Mouse (Mus musculus): ENCODE measurements around the gene Sp7.

The Sp7 gene

DNA sequence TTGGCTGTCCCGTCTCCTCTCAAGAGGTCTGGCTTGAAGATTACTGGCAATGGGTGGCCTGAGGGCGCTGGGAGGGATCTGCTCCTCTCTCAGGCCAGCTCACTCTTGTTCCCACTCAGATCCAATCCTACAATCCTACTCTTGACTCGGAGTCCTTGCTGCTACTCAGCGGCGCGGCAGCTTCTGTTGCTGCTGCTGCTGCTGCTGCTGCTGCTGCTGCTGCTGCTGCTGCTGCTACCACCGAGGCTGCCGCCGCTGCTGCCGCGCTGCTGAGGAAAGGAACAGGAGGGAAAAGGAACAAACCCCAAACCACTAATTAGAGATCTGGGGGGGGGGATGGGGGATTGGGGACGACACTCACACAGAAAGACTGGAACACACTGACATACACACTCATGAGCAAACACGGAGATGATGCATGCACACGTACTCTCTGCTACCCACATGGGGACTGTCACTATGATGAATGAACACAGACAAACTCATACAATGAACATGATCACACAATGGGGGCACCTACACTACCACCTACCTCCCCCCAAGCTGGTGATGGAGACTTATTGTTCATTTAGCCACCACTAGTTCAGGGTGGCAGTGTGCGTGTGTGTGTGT is at the start of gene Sp7:
TSS of gene Sp7 (minus strand) at position 450 of the 612 bp plus-strand sequence.
- no peak for DNase-seq (ENCODE audit: low spot score)

DNA sequence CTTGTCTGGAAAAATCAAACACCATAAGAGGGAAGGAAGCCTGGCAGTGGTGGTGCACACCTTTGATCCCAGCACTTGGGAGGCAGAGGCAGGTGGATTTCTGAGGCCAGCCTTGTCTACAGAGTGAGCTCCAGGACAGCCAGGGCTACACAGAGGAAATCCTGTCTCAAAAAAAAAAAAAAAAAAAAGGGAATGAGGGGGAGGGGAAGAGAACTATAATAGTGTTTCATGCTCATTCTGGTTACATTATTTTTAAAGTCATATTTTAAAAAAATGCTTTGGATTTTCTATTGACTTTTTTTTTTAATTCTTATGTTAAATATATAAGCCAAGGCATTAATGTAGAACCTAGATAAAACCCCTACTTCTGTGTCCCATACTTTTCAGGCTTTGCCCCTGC is 46.7 kb upstream of the Sp7 start:
- no peak for DNase-seq (ENCODE audit: low spot score)

DNA sequence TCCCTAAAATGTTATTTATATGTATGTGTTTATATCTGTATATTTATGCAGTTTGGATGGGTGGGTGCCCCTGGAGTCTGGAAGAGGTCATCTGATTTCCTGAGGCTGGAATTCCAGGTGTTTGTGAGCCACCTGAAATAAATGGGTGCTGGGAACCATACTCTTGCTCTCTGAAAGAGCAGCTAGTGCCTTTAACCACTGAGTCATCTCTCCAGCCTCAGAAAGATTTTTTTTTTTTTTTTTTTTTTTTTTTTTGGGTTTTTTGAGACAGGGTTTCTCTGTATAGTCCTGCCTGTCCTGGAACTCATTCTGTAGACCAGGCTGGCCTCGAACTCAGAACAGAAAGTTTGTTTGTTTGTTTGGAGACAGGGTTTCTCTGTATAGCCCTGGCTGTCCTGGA is 44.1 kb upstream of the Sp7 start:
- DNase-seq (ENCODE audit: low spot score): no peak

DNA sequence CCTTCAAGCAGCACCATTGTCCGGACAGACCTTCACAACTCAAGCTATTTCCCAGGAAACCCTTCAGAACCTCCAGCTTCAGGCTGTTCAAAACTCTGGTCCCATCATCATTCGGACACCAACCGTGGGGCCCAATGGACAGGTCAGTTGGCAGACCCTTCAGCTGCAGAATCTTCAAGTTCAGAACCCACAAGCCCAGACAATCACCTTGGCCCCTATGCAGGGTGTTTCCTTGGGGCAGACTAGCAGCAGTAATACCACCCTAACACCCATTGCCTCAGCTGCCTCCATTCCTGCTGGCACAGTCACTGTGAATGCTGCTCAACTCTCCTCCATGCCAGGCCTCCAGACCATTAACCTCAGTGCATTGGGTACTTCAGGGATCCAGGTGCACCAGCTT is 42.3 kb upstream of the Sp7 start:
- DNase-seq (ENCODE audit: low spot score): no peak

DNA sequence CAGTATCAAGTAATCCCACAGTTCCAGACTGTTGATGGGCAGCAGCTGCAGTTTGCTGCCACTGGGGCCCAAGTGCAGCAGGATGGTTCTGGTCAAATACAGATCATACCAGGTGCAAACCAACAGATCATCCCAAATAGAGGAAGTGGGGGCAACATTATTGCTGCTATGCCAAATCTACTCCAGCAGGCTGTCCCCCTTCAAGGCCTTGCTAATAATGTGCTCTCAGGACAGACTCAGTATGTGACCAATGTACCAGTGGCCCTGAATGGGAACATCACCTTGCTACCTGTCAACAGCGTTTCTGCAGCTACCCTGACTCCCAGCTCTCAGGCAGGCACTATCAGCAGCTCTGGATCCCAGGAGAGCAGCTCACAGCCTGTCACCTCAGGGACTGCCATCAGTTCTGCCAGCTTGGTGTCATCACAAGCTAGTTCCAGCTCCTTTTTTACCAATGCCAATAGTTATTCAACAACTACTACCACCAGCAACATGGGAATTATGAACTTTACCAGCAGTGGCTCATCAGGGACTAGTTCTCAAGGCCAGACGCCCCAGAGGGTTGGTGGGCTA is 41.7 kb upstream of the Sp7 start:
- no peak for DNase-seq (ENCODE audit: low spot score)

DNA sequence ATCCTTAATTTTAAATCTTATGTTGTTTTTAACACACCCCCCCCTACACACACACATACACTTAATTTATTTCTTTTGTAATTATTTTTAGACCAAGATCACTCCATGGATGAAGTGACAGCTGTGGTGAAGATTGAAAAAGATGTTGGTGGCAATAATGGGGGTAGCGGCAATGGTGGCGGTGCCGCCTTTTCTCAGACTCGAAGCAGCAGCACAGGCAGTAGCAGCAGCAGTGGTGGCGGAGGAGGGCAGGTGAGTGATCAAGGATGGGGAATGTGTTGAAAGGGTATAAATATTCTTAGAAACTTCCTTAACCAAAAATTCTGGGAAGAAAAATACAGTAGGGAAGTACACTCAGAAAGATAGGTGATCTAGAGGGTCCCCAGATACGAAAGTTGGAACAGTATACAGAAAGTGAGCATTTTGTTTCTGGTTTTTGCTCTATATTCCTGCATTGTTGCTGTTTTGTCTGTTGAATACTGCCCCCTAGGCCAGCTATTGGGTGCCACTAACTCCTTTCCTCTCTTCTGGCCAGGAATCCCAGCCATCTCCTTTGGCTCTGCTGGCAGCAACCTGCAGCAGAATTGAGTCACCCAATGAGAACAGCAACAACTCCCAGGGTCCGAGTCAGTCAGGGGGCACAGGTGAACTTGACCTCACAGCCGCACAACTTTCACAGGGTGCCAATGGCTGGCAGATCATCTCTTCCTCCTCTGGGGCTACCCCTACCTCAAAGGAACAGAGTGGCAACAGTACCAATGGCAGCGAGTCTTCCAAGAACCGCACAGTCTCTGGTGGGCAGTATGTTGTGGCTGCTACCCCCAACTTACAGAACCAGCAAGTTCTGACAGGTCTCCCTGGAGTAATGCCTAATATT is 40.9 kb upstream of the Sp7 start:
- DNase-seq (ENCODE audit: low spot score): no peak

DNA sequence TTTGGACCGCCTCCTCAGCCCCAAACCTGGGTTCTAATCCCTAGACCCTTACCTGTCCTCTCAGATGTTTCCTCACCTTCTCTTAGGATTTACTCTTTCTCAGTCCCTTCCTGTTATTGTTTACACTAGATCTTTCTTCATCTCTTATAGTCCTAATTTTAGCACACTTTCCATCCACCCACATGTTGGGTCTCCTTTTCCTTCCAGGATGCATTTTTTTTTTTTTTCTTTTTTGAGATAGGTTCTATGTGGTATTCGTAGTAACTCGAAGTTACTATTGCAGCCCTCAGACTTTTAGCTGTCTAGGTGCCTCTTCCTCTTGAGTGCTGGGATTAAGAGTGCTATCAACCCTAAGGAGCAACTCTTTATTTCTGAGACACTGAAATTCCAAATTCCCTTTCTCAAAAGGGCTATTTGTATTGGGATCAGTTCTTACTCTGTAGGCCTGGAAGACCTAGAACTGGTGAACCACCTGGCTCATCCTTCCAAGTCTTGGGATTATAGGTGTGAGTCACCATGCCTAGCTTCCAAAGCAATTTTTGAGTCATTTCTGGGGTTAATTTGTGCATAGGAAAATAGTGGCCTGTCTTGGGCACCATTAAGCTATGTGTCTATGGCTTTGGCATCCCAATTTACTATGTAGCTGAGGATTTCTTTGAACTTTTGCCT is 40.1 kb upstream of the Sp7 start:
- peak; percentile 57 for DNase-seq (ENCODE audit: low spot score)

DNA sequence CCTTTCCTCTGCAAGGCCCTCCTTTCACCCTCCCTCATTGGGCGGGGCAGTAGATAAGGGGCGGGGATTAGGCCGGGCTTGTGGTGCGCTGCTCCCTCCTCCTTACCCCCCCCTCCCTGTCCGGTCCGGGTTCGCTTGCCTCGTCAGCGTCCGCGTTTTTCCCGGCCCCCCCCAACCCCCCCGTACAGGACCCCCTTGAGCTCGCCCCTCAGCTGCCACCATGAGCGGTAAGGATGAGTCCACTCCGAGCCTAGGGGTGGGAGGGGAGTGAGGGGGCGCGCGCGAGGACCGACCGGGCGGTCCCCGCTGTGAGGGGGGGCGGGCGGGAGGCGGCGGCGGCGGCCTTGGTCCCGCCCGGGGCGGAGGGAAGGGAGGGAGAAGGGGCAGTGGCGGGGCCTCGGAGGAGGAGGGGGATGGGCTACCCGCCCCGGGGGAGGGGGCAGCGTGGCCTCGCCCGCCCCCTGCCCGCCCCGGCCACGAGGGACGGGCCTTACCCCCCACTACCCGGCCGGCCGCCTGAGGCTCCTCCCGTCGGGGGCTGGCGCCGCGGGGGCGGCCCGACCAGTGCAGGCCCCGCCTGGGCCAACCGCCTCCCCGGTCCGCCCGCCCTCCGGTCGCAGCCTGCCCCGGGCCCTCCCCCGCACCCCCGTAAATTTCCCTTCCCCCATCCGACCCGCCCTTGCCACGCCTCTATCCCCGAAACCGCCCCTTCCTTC is 39.4 kb upstream of the Sp7 start:
- DNase-seq (ENCODE audit: low spot score): peak; percentile 90

DNA sequence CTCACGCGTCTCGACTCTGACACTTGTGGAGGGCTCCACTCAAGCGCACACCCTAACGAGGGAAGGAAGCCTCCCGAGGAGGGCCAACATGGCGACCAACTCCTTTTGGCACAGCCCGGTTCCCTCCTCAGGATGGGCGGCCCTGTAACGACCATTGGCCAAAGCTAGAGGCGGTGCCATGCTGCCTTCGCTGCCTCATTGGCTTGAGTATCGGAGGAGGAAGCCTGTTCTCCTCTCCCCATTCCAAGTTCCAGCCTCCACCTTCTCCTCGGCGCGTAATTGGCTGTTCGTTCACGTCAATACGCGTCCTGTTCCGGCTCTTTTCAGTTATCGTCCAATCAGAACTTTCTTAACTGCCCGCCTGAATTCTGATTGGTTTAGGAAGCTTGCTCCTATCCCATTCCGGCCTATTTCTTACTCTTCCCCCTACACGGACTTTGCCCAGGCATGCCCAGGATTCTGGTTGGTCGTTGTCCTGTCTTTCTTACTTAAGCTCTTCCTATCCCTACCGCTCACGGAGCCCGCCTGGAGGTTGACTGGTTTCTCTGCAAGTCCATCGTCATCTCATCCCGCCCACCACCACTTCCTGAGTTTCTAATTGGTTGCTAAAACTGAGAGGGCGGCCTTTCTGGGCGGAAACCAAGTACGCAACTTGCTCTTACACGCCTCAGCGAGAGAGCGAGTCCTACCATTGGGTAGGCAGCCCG is 38.7 kb upstream of the Sp7 start, which contains the start of gene Sp1:
TSS of gene Sp1 (plus strand) at position 655 of the 707 bp plus-strand sequence.
- peak; percentile 100 for DNase-seq (ENCODE audit: low spot score)

DNA sequence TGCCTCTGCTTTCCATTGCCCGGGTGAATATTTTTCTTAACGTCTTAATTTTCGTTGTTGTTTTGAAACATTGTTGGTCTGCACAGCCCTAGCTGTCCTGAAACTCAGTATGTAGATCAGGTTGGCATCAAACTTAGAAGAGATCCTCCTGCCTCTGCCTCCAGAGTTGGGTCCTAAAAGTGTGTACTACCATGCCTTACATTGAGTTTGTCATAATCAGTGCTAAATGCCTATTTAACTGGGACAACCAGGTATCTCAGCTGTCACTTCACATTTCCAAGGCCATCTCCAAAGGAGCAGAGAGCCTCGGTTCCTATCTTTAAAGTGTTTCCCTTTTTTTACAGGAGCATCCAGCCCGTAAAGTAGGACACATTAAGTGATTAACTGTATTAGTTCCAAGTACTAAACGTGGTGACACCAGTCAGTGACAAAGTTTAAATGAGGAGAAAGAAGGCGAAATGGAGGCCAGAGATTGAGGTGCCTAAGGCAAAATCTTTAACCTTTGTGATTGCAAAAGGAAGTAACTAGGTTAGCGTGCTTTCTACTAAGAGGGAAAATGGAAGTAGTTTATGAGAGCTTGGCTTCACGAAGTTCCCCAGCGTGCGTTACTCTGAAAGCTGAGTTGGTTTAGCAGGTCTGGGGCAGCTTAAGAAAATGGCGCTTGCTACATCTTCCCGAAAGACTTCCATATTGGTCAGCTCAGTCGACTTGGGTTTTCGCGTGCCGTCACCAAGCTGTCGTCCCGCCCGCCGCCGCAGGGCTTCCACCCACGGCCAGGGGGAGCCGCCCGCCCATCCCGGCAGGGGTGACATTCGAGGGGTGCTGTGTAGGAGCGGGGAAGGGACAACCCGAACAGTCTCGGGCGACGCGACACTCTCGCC is 37.9 kb upstream of the Sp7 start:
- no peak for DNase-seq (ENCODE audit: low spot score)

DNA sequence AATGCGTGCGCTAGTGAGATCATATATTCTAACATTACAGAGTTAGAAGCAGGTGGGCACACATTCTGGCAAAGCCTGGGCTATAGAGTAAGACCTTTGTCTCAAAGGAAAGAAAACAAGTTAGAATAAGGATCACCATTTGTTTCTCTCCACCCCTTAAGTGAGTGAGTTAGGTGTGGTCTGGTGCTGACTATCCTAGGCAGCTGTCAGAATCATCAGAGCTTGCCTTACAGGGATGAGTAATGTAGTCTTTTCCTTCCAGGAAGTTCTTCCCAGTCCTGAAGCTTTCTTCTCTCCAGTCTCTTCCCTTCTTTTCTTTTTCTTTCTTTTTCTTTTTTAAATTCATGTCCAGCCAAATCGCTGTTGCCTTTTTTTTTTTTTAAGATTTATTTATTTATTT is 35.2 kb upstream of the Sp7 start:
- no peak for DNase-seq (ENCODE audit: low spot score)

DNA sequence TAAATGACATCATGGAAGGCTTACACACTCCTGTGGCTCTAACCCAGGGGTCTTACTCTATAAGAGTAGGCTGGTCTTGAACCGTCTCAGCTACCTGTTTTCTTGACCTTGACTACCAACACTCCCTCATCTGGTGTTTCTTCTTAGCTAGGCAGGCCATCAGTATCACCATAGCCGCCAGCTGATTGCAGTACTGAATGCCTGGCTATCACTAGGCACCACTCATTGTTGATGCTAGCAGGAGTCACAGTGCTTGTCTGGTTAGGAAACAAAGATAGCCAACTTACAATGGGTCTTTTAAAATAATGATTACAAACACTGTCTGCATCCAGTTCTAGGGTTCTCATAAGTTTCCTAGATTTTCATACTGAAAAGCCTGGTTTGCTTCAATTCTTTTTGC is 34.3 kb upstream of the Sp7 start:
- no peak for DNase-seq (ENCODE audit: low spot score)

DNA sequence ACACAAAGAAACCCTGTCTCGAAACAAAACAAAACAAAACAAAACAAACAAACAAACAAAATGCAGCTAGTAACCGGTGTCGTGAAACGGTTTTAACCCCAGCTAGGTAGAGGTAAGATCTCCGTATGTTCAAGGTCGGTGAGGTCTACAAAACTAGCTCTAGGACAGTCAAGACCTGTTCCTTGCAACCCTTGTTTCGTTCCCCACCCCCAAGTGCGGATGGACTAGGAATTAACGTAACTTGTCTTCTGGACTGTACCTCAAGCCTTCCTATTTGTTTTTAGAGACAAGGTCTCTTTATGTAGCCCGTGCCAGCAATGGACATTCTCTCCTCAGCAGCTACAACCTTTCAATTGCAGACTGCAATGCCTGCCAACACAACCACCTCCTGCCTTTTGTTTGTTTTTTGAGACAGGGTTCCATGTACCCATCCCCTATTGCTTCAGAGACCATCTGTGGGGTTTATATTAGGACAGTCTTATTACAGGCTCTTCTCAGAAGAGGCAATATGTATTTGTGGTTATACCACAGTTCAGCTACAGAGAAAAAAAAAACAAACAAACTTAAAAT is 33.6 kb upstream of the Sp7 start:
- DNase-seq (ENCODE audit: low spot score): no peak

DNA sequence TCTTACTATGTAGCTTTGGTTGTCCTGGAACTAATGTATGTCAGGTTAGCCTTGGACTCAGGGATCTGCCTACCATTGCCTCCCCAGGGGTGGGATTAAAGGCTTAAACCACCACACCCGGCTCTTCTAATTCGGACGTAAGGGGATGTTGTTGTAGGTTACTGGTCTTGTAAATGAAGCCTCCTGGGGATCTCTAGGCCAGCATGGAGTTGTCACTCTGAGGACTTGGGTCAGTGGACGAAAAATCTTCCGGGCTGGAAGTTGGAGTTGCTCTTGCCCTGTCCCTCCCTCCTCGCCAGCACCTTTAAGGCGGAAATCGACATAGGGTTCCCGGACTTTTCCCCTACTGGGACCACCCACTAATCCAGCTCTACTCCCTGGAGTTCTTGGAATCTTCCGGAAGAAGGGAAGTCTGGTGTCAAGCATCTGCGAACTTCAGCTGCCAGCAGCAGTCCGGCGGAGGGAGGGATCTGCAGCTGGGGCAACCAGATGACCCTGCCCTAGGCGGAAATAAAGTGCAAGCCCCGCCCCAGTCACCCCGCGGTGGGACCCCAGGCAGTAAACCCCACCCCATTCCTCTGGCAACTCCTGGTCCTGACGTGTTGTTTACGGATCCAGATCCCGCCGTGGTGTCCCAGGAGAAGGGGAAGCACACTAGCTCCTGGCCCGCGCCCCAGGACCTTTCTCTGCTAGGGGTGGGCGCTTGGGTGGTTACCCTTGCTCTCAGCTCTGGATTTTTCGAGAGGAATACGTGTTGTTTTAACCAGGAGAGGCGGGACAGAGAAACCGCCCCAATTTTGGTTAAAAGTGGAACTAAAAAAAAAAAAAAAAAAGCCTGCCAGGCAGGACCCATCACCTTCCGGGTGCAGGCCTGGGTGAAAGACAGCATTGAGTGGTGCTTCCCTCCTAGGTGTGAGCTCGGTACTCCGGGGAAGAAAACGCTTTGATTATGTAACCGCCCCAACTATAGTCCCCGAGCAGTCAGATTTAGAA is 32.5 kb upstream of the Sp7 start:
- DNase-seq (ENCODE audit: low spot score): peak; percentile 92

DNA sequence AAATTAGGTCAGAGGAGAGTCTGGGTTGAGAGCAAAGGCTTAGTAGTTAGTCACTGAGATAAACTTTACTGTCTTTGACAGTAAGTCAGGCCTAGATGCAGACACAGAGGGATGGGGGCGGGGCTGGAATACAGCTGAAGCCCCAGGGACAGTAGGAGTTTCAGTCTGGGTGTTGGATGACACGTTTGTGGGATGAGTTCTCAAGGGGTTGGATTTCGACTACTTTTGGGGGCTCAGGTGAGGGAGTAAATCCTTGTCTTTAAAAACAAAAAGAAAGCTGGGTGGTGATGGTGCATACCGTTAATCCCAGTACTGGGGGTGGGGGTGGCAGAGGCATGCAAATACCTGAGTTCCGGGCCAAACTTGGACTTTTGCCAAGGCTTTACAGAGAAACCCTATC is 31.6 kb upstream of the Sp7 start:
- DNase-seq (ENCODE audit: low spot score): peak; percentile 48

DNA sequence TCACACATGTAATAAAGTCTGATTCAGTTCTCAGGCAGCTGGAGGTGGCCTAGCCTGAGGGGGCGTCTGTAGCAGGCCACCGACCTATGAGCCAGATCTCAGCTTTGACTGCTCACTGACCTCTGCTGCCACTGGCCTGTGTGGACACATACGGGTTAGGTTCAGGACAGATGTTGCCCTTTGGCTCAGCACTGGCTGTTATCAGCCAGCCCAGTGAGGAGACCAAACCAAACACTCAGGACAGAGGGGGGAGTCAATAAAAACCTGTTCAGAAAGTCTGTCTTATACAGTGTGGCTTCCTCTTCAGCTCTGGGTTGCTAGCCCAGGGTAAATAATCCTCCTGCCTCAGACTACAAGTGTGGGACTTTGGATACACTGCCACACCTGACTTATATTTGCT is 28.1 kb upstream of the Sp7 start:
- no peak for DNase-seq (ENCODE audit: low spot score)

DNA sequence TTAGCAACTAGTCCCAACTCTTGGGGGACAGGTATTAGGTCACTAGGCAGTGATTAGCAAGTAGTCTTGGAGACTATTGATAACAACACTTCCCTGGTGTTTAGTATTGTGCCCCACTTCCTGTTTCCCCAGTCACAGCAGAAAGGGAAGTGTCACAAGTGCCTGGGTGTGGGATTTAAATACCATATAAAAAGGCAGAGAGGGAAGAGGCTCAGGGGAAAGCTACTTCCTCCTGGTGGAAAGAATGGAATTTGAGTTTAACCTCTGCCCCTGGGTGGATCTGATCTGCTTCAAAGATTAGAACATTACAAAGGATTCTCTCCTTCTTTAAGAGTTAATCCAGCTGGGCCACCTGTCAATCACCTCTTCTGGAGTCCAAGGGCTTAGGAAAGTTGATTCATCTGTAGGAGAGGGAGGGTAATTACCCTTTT is 26.6 kb upstream of the Sp7 start:
- DNase-seq (ENCODE audit: low spot score): no peak

DNA sequence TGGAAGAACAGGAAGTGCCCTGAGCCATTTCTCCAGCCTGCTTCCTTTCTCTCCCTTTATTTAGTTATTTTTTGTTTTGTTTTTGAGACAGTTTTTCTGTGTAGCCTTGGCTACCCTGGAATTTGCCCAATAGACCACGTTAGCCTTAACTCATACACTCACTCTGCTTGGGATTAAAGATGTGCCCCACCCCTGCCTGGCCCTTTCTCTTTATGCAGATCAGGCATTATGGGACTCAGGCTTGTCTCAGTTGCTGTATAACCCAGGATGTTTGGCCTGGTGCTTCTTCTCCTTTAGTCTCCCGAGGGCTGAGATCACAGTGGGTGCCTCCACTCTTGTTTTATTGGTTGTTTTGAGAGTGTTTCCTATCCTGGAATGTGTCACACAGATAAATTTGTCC is 25.5 kb upstream of the Sp7 start:
- no peak for DNase-seq (ENCODE audit: low spot score)

DNA sequence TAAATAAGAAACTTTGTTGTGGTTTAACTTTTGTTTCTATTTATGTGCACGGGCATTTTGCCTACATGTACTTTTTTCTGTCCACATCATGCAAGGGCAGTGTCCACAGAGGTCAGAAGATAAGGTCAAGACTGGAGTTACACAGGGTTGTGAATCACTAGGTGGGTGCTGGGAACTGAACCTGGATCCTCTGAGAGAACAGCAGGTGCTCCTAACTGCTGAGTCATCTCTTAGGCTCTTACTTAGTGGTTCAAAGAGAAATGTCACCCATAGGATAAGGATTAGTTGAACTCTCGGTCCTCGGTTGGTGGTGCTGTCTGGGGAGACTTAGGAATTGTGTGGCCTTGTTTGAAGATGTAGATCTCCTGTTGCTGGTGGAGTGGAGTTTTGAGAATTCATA is 22.0 kb upstream of the Sp7 start:
- no peak for DNase-seq (ENCODE audit: low spot score)
